Mouse (Mus musculus) left cerebral cortex, postnatal 14 days (tissue): ENCODE measurements at regions not wholly inside any gene's neighbourhood (a gene's known extent, or its start where the extent isn't known, plus 50 kb on each side); places are given as distances from the start of the nearest gene placed in this dataset.
A peak's percentile ranks its signal among the peaks of the same experiment; 100 is the strongest.
"Not testable (repeated sequence)": the region's sequence is repeated elsewhere in the genome, so short reads cannot be mapped to it uniquely, and the experiment has no call there.

Experiments used
- DNase-seq, 2 experiments: peaks; one replicate each; pipeline ENCODE4 v3.0.0; 2021 to 2022; ENCODE audit warnings: low spot score in 2 of 2, mixed read lengths in 1 of 2
- intact Hi-C: fragments of 180-260 bp; cut with DNase I; formaldehyde crosslinking; loops from one replicate; pipeline ENCODE4 v1.15.1; 2025

DNA sequence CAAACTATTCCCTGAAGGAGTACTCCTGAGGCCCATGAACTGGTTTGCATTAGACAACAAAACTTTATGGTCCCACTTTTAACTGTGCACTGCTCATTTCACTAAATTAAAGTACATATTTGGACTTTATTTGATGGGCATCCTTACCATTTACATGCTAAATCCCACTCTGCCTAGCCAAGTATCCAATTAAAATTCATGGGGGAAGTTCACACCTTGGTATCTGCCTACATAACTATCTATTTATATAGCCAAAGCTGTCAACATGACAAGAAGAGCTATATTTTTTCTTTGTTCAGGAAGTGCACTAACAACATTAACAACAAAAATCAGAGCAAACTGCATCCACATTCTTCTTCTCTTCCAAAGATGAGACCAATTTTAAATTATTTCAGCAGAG lies 317.7 kb upstream of the Nwd2 start:
- DNase-seq: peak; percentile 7 to 36
- intact Hi-C loops: loop anchor here (10.0 kb wide), 1 partner anchor 174 kb away; no protein-coding TSS in a partner anchor

DNA sequence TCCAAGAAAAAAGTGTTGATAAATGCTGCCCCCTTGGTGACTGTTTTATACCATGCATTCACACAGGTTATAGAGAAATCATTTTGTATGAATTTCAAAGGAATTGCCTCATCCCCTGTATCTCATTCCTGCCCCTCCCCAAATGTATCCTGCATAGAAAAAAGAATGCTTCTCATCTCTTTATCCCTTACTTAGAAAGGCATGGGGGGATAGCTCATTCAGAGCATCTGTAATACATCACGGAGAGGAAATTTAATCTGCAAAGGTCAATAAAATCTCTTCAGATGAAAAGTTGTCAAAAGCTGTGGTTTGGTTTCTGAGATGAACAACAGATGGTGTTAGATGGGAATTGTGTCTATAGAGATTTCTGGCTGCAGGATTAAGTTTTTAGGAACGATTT lies 297.8 kb upstream of the Nwd2 start:
- intact Hi-C loops: no loop called here
- DNase-seq: no peak

DNA sequence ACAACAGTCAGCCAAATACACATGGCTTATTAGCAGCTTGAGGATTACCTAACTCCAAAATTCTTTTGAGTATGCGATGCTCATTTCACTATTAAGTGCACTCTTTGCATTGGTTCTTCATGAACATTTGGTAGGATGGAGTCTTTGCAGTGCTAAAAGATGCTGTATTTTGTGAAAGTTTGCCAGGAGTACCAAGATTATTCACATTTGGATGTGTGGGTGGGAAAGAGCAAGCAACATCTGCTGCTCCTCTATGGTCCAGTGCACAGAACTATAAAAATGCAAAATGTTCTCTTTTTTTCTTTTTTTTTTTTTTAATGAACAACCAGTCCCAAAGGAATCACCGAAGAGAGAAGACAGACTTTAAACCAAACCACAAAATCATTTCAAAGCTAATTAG lies 256.9 kb upstream of the Nwd2 start:
- intact Hi-C loops: no loop called here
- DNase-seq: peak in 1 of 2 experiments; percentile 42

DNA sequence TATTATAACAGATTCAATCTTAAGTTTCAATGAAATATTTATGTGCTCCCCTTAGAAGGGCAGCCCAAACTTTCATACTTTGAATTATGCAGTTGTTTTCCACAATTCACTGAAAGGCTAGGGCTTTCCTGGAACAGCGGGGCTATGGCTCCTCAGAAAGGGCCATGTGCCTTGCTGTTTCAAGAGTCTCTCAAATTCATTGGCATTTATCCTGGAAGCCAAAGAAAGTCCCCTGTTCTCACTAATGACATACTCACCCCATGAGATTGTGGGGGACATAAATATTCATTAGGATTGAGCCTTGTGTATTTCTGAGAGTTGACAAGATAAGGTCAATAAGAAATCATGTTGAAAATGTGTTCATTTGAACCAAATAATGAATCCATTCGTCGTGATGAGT lies 250.9 kb upstream of the Nwd2 start:
- DNase-seq: no peak
- intact Hi-C loops: no loop called here

DNA sequence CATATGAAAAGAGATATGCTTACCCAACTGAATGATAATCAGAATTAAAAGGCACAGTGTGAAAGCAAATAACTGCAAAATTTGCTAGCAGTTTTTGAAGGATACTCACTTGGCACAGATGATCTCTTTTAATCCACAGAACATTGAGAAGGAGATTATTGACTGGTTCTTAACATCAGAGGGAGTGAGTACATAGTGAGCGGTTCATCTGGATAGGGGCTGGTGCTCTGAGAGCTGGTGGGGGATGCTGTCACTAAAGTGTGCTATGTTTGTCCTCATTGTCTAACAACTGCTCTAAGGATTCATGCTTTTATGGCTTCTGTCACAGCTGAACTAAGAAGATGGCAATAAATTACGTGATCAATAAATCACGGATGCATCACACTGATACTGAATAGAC lies 218.7 kb upstream of the Nwd2 start:
- no peak for DNase-seq
- intact Hi-C loops: no loop called here

DNA sequence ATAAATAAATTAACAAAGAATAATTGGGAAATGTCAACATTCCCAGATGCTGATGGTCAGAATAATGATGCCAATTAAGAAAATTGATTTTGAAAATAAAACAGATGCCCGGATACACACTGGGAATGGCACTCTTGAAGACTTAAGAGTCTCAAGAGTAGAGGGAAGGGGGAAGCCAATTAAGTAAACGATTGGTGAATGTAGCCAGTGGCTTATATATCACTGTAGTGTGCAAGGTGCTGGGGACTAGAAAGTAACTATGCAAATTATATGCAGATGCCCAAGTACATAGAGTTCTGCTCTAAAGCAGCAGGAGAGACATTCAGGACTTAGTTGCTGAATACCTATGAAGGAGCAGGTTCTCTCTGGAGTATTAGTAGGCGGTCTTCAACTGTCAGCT lies 204.5 kb upstream of the Nwd2 start:
- DNase-seq: no peak
- intact Hi-C loops: no loop called here

DNA sequence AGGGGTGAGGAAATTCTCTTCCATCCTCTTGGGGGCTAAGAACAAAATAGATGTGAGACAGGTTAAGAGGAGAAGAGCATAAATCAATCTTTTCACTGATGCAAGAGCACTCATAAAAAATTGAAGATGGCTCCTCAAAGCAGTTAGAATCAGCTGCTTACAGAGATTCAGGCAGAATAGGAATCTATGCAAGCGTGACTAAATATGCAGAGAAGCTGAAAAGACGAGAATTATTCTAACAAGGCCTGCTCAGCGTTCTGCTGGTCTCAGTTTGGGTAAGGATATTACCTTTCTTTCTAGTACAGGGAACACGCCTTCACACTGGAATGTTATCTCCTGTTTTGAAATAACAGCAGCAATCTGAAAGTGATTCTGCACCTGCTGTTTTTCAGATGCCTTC lies 203.7 kb upstream of the Nwd2 start:
- intact Hi-C loops: no loop called here
- peak; percentile 3 to 13 for DNase-seq

DNA sequence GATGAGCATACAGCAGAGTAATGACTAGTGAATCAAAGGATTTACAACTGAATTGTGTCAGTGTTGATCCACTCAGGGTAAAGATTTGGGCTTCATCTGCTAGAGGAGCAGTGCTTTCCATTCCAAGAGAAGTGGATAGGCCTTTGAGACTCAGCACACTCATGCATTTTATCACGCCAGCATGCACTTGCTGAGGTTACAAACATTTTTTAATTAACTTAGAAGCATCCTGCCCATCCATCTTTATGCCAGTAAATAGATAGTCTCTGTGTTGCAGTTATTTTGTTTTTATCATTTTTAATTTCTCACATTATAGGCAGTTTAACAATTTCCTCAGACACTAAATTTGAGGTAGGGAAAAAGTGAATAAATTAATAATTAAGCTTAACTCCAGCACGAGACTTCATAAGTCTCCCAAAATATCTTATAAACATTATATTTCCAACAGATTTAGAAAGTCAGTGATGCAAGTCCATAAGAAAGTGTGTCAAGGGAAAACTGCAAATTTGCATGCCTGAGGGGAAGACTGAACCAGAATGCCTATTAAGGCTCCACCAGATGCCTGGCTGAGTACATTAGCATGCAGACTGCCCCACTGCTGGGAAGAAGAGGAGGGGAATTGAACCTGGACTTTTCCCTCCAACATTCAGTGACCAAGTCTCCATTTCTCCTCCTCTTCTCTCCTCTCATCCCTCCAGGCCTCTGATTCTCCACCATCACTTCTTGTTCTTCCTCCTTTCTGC lies 180.2 kb upstream of the Nwd2 start:
- intact Hi-C loops: no loop called here
- no peak for DNase-seq

DNA sequence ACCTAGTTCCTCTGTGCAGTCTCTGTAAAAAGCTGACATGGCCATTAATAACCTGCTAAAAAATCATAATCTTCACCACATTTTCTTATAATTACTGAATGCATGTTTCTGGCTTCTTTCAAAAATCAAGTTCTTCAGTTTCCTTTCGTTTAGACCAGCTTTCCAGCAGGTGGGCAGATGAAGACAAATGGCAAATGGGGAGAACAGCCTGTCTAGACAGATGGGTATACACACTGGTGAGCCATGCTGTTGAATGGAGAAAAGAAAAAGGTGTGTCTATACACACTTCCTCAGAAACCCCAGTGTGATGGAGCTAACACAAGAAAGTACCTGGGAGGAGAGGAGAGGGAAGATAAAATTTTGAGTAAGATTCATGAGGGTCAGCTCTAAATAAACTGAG lies 179.2 kb upstream of the Nwd2 start:
- DNase-seq: no peak
- intact Hi-C loops: no loop called here

DNA sequence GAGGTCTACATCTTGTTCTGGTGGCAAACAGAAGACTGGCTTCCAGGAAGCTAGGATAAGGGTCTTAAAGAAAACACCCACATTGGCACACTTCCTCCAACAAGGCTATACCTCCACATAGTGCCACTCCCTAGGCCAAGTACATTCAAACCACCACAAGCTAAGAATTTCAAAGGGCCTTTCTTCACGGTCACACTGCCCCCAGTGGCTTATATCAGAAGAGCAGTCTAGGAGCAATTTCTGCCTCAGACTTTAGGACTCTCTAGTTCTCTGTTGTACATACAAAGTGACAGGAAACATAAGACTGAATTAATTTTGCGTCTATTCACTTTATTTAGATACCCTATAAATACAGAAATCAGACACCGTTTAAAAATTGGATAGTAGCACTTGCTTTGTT lies 175.7 kb upstream of the Nwd2 start:
- intact Hi-C loops: no loop called here
- DNase-seq: no peak

DNA sequence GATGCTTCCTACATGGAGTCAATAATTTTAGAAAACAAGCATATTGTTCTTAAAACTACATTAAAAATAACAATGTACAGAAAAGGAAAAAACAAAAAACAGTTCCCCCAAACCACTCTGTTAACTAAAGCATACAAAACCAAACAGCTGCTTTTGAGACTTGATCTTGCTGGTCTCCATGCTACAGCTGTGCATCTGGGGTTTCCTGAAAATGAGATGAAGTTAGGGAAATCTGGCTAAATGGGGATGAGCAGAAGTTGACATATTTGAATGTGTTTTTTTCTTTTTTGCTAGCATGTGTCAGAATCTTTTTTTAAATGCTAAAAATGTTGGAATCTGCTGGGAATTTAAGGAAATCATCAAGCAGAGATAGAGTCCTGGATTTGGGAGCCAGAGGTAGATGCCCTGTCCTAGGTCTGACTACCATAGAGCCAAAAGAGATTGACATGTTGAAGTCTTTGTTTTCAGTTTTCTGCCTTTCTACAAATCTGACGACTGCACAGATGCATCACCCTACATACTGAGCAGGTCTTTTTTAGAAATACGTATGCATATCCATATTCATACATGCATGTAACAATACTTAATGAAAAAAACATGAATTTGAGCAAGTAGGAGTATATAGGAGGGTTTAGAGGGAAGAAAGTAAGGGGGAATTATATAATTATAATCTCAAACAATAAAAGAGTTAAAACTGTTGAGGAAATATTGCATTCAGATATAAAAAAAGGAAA lies 172.5 kb upstream of the Nwd2 start:
- no peak for DNase-seq
- intact Hi-C loops: no loop called here

DNA sequence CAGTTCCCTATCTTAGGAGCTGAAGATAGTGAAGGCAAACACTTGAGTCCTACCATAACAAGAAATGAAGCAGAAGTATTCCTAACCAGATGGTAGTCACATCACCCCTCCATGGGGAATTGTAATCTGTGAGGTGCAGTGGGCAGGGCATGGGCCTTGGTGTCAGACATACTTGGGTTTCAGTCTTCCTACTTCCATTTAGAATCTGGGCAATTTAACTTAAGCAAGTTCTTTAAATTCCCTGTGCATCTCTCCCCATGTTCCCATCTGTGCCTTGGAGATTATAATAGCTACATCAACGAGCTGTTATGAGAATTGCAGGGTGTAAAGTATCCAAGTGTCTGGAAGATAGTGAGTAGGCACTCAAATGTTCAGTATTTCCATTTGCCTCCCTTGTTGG lies 149.9 kb upstream of the Nwd2 start:
- DNase-seq: peak; percentile 23 to 75
- intact Hi-C loops: loop anchor here (10.0 kb wide), 1 partner anchor 404 kb away; no protein-coding TSS in a partner anchor

DNA sequence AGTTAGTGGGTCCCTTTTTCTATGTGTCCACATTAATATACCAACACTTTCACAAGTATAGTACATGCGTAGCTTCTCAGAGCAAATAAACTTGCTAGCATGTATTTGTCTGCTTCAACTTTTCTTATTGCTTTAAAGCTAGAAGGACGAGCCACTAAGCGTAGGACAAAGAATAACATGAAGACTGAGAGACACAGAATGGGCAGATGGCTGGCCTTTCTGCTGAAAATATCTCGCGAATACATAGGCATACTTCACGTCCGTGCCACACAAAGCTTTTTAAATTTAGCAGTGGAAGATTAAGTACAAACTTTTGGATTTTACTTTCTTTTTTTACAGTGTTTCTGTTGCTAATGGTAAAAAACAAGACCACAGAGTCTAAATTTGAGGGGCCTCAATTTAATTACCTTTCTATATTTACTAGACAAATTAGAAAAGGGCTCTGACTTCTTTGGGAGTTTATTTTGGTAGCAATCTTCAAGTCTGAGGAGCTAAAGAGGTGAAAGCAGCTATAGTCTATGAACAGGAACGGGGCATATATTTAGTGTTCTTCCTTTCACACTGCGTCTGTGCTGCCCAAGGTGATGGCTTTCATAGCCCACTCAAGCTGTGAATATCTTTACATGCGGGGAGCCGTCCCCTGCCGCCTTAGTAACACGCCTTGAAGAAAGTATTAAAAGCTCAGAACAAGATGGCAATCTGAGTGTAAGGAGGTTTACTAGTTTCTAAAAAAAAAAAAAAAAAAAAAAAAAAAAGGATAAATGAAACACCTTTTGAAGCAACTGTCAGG lies 145.7 kb upstream of the Nwd2 start:
- intact Hi-C loops: loop anchor here (5.0 to 10.0 kb wide), 3 partner anchors 122 to 561 kb away; no protein-coding TSS in a partner anchor
- DNase-seq: peak; percentile 55 to 63

DNA sequence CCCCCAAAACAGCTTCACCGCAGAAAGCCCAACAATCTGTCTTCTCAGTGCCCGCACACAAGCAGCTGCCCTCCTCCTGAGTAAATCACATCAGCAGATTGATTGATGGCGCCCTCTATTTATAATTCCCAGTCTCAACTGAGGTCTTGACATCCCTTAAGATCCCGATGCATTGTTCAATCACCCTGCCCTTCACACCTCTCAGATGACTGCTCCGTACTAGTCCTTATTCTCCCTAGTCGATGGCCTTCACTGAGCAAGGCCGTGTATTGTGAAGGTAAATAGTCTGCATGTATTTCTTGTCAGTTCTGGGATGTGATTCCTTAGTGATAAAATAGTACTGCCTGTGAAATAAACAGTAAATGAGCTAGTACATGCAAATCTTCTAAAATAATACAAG lies 114.7 kb upstream of the Nwd2 start:
- DNase-seq: no peak
- intact Hi-C loops: no loop called here

DNA sequence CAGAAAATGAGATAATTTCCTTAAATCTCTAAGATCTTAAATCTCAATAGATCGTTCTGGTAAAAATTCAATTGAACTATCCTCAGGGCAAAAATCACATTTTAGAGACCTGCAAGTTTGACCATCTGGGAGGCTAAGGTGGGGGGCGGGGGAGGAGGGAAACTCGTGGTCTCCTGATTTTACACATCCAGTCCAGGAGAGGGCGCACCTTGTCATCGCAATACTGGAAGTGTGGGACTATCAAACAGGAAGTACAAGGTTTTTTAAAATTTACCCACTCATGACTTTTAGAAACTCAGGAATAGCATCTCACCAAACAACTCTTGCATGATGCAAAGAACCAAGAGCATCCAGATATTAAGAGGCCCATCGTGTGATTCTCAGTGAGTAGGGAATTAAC lies 108.4 kb upstream of the Nwd2 start:
- DNase-seq: no peak
- intact Hi-C loops: no loop called here

DNA sequence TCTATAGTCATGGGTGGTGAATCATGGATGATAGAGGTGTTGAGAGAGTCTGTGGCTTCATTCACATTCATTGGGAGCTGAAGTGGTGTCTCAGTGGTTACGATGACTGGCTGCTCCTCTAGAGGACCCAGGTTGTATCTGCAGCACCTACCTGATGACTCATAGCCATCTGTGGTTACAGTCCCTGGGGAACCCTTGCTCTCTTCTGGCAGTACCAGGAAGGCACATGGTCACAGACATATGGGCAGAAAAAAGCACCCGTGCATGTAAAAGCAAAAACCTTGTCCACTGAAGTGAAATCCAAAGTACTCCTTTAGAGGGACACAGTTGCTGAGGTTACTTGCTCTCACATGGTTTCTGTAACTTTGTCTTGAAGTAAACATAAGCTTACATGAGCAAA lies 103.4 kb upstream of the Nwd2 start:
- intact Hi-C loops: no loop called here

DNA sequence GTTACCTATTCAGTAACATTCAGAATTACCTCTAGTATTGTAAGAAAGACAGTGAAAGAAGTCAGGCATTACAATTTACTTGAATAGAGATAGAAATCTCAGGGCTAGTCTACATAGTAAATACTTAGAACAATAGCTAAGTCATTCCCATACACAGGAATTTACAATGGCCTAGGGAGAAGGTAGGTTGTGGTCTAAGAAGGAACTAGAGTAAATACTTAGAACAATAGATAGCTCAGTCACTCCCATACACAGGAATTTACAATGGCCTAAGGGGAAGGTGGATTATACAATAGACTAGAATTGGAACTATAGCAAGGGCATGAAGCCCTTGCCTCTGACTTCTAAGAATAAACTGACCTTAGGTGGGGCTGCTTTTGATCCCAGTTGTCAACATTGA lies 83.0 kb upstream of the Nwd2 start:
- intact Hi-C loops, DNase-seq: not testable (repeated sequence)

More for the DNA sequence above, 103.4 kb upstream of the Nwd2 start:
- no peak for DNase-seq

DNA sequence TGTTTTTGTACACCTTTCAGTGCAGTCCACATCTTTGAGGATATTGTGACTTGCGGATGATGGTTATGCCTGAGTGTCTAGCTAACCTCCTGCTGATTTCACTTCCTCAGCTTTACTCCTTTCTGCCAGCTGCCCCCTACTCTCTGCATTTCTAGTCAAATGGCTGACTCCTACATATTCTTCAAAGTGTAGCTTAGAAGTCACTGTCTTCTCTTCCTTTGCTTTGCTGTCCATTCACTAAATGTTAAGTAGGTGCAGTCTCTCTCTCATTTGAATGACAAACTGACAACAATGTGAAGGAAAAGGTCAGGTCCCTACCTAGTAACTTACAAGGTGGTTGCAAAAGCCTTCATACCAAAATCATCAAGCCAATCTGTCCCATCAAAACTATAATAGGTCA lies 73.5 kb upstream of the Nwd2 start:
- intact Hi-C loops: no loop called here
- no peak for DNase-seq

DNA sequence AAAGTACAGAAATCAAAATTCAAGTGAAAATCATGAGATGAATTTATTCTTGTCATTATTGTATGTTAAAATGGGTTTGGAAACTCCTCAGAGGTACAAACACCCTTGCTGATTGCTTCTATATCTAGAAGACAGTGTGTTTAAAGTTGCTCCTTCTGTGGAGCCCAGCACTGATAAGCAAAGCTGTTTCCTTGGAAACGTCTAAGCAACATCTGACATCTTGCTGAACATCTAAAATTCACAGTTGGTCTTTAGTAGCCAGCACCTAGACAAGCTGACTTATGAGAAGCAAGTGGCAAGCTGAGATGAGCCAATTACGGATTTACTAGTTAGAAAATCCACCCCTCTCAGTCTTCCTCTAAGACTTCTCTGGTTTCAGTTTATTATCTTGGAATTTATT lies 69.5 kb upstream of the Nwd2 start:
- intact Hi-C loops: no loop called here
- peak; percentile 7 to 48 for DNase-seq

DNA sequence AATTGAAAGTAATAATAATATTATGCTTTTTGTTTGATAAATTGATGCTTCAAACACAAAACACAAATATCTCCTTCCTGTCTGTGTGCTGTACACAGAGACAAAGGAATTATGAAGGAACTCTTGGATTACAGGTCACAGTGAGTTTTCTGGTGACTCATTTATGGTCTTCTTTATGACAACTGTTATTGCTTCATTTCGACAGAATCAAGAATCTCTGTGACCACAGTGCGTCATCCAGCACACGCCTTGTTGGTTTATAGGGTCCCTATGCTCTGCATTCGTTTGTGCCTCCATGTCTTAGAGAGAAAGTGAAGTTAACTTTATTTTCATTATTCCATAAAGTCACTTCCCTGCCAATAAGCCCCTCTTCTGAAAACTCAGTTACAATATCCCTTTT lies 61.9 kb upstream of the Nwd2 start:
- intact Hi-C loops: no loop called here
- DNase-seq: no peak
